Mouse (Mus musculus) Patski (cell line): ENCODE results near the gene Uap1. TPM values are rescaled to one million over a fixed set of nuclear protein-coding genes. Genes with fewer than 3 reads are reported as not detected.

Experiments used
- ATAC-seq: fragments of 100-300 bp; one replicate; pipeline ENCODE4 v1.8.0; 2021
- CTCF ChIA-PET: fragments of 350-600 bp; sonication (Branson Sonifier 250); formaldehyde crosslinking; loops from one replicate; lab custom pipeline; 2022; ENCODE audit warnings: inconsistent platforms; lab: Charles Lee
- POLR2A ChIA-PET: fragments of 350-600 bp; sonication (Branson Sonifier 250); formaldehyde crosslinking; loops from one replicate; lab custom pipeline; 2022; ENCODE audit warnings: antibody characterized with exemption, inconsistent platforms; lab: Charles Lee
- DNase-seq: peaks from one replicate; pipeline ENCODE4 v3.0.0-alpha.2; 2011; ENCODE audit warnings: low read depth, low spot score
- H3K27me3 ChIP-seq: fragments of 371-371 bp; one replicate; pipeline ENCODE4 v1.5.1; 2021
- CTCF ChIP-seq: fragments of 100-300 bp; IDR thresholded peaks from one replicate; pipeline ENCODE4 v1.5.1; 2021
- in situ Hi-C: fragments of 300-500 bp; cut with MboI; formaldehyde crosslinking; loops from 3 replicates; pipeline ENCODE4 v1.11.1; 2018; ENCODE audit warnings: low pct_unique_long_range_greater_than_20kb, mixed read lengths
- polyA plus RNA-seq: library from polyadenylated mRNA; unstranded; gene quantifications from one replicate; pipeline ENCODE4 v1.2.3, GENCODE M21; 2021

Uap1 gene
- polyA plus RNA-seq, 1 experiment from 2014 or later, result 75.2 TPM

GRCm38 (mm10) chr1:170200379-170200778 lies 25.6 kb upstream of the Uap1 start:
- in situ Hi-C loops, result no loop called here
- CTCF ChIA-PET, result interaction anchor here (0.7 to 3.9 kb wide), 8 partner anchors 9 to 261 kb away, joined by 3 to 18 read pairs (median 3); no protein-coding TSS in a partner anchor
- TF ChIP-seq CTCF, result peak; percentile 58
- no peaks in the 10 kb centered on the region for H3K27me3 ChIP-seq
- ATAC-seq (no peak), DNase-seq (no peak)
- POLR2A ChIA-PET, result no interaction called here

- no peak for TF ChIP-seq CTCF
- in situ Hi-C loops, result no loop called here
- no peak for DNase-seq
Measured at GRCm38 (mm10) chr1:170196211-170196610, 21.5 kb upstream of the Uap1 start.

GRCm38 (mm10) chr1:170191925-170192324 lies 17.2 kb upstream of the Uap1 start:
- CTCF ChIA-PET, result interaction anchor here (1.4 kb wide), 1 partner anchor 8 kb away, joined by 5 read pairs; no protein-coding TSS in a partner anchor
- no peak for DNase-seq
- no peak for ATAC-seq
- TF ChIP-seq CTCF, result no peak
- H3K27me3 ChIP-seq, result no peaks in the 10 kb centered on the region
- in situ Hi-C loops, result no loop called here
- POLR2A ChIA-PET, result no interaction called here

More at GRCm38 (mm10) chr1:170196211-170196610, 21.5 kb upstream of the Uap1 start:
- no peak for ATAC-seq
- CTCF ChIA-PET, result interaction anchor here (0.9 to 1.1 kb wide), 2 partner anchors 9 to 41 kb away, joined by 3 read pairs; no protein-coding TSS in a partner anchor
- H3K27me3 ChIP-seq, result no peaks in the 10 kb centered on the region
- POLR2A ChIA-PET, result no interaction called here

GRCm38 (mm10) chr1:170190225-170190624 lies 15.5 kb upstream of the Uap1 start:
- ATAC-seq (no peak), DNase-seq (no peak)
- POLR2A ChIA-PET, result interaction anchor here (1.3 kb wide), 1 partner anchor 232 kb away, joined by 5 read pairs; no protein-coding TSS in a partner anchor
- TF ChIP-seq CTCF, result no peak
- no peaks in the 10 kb centered on the region for H3K27me3 ChIP-seq
- CTCF ChIA-PET, result no interaction called here
- in situ Hi-C loops, result no loop called here

- ChIA-PET CTCF (no interaction called here), POLR2A (interaction anchor here (1.5 kb wide), 1 partner anchor 14 kb away, joined by 3 read pairs; the partner anchor contains the start of gene Uap1)
- DNase-seq, result no peak
- no peaks in the 10 kb centered on the region for H3K27me3 ChIP-seq
- in situ Hi-C loops, result no loop called here
- TF ChIP-seq CTCF, result no peak
- peak; percentile 62 for ATAC-seq
Measured at GRCm38 (mm10) chr1:170188601-170189000, 13.8 kb upstream of the Uap1 start.

- in situ Hi-C loops, result no loop called here
- no peak for TF ChIP-seq CTCF
- ATAC-seq (no peak), DNase-seq (no peak)
- ChIA-PET CTCF (interaction anchor here (1.5 kb wide), 2 partner anchors 11 to 12 kb away, joined by 3 to 4 read pairs; partner anchors contain the start of gene Uap1), POLR2A (no interaction called here)
- no peaks in the 10 kb centered on the region for H3K27me3 ChIP-seq
Measured at GRCm38 (mm10) chr1:170186531-170186930, 11.8 kb upstream of the Uap1 start.

- CTCF ChIA-PET, result no interaction called here
- no peaks in the 10 kb centered on the region for H3K27me3 ChIP-seq
- TF ChIP-seq CTCF, result no peak
- no peak for DNase-seq
- POLR2A ChIA-PET, result no interaction called here
- ATAC-seq, result no peak
- in situ Hi-C loops, result no loop called here
Measured at GRCm38 (mm10) chr1:170185137-170185536, 10.4 kb upstream of the Uap1 start.

- in situ Hi-C loops, result no loop called here
- ChIA-PET CTCF (no interaction called here), POLR2A (no interaction called here)
- ATAC-seq (no peak), DNase-seq (no peak)
- TF ChIP-seq CTCF, result no peak
- no peaks in the 10 kb centered on the region for H3K27me3 ChIP-seq
Measured at GRCm38 (mm10) chr1:170182706-170183105, 7.9 kb upstream of the Uap1 start.

GRCm38 (mm10) chr1:170176661-170177239 lies 2.0 kb upstream of the Uap1 start:
- ChIA-PET POLR2A (no interaction called here), CTCF (interaction anchor here (1.0 kb wide), 1 partner anchor 31 kb away, joined by 3 read pairs; no protein-coding TSS in a partner anchor)
- in situ Hi-C loops, result no loop called here
- no peak for ATAC-seq
- TF ChIP-seq CTCF, result no peak
- no peaks in the 10 kb centered on the region for H3K27me3 ChIP-seq
- no peak for DNase-seq

- POLR2A ChIA-PET, result no interaction called here
- ATAC-seq (no peak), DNase-seq (no peak)
- no peaks in the 10 kb centered on the region for H3K27me3 ChIP-seq
- CTCF ChIA-PET, result no interaction called here
- no peak for TF ChIP-seq CTCF
- in situ Hi-C loops, result no loop called here
Measured at GRCm38 (mm10) chr1:170175848-170176247, 1.1 kb upstream of the Uap1 start.
